Mouse (Mus musculus) cerebral cortex, adult 2 months (tissue): ENCODE results near the gene Ntrk3.

Source experiments
- WGBS: fragments of 180-500 bp; shearing (Covaris S2); methylation state at CpG from one replicate; pipeline ENCODE4 v1.1.7; 2018; 5-methylcytosine and 5-hydroxymethylcytosine counted together

Ntrk3 gene

GRCm38 (mm10) chr7:78737614-78738210 lies at the start of gene Ntrk3:
Gene Ntrk3 (minus strand): TSS chr7:78738012.
- 90% methylated on average over 5 of the region's 5 CpGs for WGBS

- 57% methylated on average over 5 of the region's 5 CpGs for WGBS
Measured at GRCm38 (mm10) chr7:78785906-78786305, 48.1 kb upstream of the Ntrk3 start.

- under 1% methylated on average over 44 of the region's 44 CpGs for WGBS
Measured at GRCm38 (mm10) chr7:78782639-78783581, 45.1 kb upstream of the Ntrk3 start, which contains the start of the genes Mrps11 and Mrpl46. Gene Mrps11 (plus strand): TSS chr7:78783119. Gene Mrpl46 (minus strand): TSS chr7:78783531.

DNA sequence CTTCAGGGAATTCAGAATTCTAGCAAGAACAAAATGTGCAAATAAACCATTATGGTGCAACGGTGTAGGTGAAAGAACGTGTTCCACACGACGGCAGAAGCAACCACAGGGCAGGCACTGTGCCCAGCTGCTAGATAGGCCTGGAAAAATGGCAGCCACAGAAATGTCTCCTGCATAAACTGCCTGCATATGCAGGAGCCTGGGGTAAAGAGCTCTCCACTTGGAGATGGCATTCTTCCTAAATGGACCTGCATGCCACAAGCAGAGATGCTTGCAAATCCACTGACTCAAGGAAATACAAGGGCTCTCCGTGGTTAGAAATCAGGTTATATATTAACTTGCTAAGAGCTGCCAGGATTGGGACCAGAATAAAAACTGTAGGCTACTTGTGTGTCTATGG lies 40.9 kb upstream of the Ntrk3 start:
- 80% methylated on average over 5 of the region's 5 CpGs for WGBS

DNA sequence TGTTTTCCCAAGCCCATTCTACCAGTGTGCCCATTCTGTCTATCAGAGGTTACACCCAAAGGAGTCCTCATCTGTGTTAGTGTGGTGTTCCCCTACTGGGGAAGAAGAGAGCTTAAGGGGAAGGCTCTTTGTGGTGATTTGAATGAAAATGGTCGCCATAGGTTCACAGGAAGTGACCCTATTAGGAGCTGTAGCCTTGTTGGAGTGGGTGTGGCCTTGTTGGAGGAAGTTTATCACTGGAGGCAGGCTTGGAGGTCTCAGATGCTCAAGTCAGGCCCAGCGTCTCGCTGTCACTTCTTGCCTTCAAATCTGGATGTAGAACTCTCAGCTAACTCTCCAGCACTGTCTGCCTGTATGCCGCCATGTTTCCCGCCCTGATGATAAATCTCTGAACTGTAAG lies 33.1 kb upstream of the Ntrk3 start:
- WGBS = 90% methylated on average over 5 of the region's 5 CpGs

DNA sequence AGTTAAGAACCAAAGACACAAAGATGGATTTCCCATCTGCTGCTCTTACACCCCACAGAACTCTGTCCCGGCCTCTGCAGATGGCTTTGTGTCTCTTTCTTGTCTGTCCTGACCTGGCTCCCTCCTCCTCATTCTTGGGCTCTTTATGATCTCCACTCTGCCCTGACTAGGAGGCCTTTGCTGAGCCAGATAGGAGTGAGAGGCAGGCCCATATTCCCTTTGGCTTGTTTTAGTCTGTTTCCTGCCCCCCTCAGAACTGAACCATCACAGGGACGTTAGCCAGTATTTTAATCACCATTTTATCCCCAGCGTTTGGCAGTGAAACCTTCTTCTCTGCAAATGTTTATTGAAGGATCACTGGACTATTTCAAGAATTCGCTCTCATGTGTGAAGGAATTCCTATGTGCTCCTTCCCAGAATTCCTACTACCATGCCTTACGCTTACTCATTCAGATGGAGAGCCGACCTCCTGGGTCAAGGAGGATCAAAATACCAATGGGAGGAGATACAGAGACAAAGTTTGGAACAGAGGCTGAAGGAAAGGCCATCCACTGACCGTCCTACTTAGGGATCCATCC lies 31.4 kb upstream of the Ntrk3 start:
- WGBS = 53% methylated on average over 7 of the region's 7 CpGs

DNA sequence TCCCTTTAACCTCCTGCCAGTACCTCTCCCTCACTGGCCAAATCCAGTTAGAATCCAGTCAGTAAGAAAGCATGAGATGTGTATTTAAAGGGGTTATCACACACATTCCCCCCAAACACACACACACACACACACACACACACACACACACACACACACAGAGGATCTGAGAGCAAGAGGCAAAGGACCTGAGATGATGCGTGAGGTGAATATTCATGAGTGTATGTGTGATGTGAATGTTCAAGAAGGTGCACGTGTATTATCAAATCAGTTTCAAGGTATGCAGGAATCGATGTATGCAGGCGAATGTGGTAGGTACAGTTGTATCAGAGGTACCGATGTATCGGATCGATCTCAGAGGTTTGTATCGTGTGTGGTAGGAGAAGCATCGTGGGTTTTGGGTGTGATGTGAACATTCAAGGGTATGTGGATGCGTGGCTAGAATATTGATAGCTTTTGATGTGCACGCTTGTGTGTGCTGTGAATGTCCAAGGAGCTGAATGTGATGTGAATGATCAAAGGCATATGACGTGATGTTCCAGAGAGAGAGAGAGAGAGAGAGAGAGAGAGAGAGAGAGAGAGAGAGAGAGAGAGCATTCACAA lies 30.2 kb upstream of the Ntrk3 start:
- 84% methylated on average over 12 of the region's 12 CpGs for WGBS

GRCm38 (mm10) chr7:78766019-78766683 lies 28.3 kb upstream of the Ntrk3 start:
- WGBS = 17% methylated on average over 18 of the region's 18 CpGs

DNA sequence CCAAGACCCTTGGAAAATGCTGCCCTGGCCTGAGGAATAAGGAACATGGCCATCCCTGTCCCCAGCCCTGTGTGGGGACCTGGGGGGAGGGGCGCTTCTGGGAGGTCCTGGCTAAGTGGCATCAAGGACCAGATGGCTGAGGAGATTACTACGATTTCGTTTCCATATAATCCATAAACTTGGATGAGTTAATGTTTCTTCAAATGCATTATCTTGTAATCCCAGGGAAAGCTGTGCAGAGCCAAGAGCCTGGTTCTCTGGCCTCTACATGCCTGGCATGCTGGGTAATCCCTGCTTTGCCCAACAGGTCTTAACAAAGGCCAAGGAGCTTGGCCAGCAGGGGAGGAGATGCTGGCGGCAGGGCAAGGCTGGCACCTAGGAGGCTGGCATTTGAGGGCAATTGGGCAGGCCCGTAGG lies 27.4 kb upstream of the Ntrk3 start:
- 68% methylated on average over 5 of the region's 5 CpGs for WGBS

- WGBS = 89% methylated on average over 3 of the region's 3 CpGs
Measured at GRCm38 (mm10) chr7:78763801-78764200, 26.0 kb upstream of the Ntrk3 start.

DNA sequence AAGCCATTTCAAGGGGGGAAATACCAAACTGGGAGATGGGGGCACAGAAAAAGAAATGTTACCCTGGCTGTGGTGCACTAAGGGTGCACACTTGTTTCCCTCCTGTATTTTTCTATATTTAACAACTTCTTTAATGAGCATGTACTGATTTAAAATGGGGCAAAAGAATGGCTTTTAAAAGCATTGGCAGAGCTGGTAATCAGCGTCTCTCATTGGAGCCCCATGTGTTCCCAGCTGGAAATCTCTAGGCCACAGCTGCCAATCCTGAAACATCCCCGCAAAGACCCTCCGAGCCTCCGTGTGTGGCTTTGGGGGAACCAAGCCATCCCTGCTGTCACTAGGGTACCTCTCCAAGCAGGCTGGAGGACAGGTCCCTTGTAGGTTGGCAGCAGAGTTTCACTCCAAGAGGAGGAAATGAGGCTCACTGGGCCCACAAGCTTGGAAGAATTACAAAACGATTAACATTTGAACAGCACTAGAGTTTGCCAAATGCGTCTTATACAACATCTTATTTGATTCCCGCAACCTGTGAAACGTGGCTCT lies 16.7 kb upstream of the Ntrk3 start:
- WGBS = 40% methylated on average over 8 of the region's 8 CpGs

GRCm38 (mm10) chr7:78753752-78754457 lies 16.1 kb upstream of the Ntrk3 start:
- WGBS = 61% methylated on average over 7 of the region's 7 CpGs

GRCm38 (mm10) chr7:78752961-78753360 lies 15.1 kb upstream of the Ntrk3 start:
- 93% methylated on average over 4 of the region's 4 CpGs for WGBS

GRCm38 (mm10) chr7:78743731-78744385 lies 6.0 kb upstream of the Ntrk3 start:
- WGBS = 85% methylated on average over 5 of the region's 5 CpGs

DNA sequence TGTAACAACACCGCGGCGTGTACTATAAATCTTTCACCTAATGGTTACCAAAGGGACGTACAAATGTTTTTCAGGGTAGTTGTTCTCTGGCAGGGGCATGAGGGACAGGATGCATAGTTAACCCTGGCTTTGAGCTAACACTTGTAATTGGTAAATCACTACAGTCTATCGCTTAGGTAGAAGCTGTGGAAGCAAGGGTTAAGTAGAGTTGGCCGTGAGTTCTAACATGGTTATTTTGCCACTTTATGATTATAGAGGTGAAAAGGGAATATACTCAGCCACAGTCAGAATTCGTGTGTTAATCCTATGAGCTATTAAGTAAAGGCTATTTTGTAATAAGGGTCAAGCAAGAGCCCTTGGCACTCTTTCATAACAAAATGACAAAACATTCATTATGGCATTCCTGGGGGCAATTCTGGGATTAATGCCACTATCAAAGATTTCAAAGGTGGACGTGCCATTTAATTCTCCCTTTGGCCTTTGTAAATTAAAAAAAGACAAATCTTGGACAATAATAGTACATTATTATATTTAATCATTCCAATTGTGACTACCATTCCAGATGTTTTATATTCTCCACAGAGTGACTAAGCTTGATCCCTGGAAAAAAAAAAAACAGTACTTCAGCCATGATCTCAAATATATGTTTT lies 1.7 kb upstream of the Ntrk3 start:
- 89% methylated on average over 8 of the region's 8 CpGs for WGBS

- WGBS = 97% methylated on average over 6 of the region's 6 CpGs
Measured at GRCm38 (mm10) chr7:78737196-78737595, 616 bp downstream of the Ntrk3 start.

- WGBS = 51% methylated on average over 8 of the region's 8 CpGs
Measured at GRCm38 (mm10) chr7:78731391-78731790, 6.4 kb downstream of the Ntrk3 start.

- WGBS = 70% methylated on average over 4 of the region's 4 CpGs
Measured at GRCm38 (mm10) chr7:78724591-78724990, 13.2 kb downstream of the Ntrk3 start.

- 60% methylated on average over 4 of the region's 4 CpGs for WGBS
Measured at GRCm38 (mm10) chr7:78722051-78722450, 15.8 kb downstream of the Ntrk3 start.
